Mouse (Mus musculus): Measurements from ENCODE around the gene Stk39.

DNA sequence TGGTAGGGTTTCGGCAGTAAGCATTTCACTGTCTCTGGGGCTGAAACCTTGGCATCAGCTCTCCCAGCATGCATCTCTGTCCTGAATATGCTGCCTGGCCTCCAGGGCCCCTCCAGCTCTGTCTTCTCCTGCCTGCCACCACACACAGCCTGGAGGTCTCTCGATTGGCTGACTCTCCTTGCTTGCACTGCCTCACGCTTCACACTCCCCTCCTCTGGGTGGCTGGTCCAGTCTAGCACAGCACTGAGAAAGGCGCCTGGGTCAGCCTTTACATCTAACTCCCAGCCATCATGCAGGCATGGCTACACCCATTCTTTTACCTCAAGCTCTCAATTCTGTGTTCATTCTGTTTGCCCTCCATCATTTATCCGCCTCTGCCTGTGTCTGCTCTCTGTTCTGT is 153.6 kb downstream of the Stk39 start:
- TF ChIP-seq CTCF (IDR thresholded peaks at IDR 0.05; ENCODE audit: borderline replicate concordance, insufficient read depth, low read length) (no peak), POLR2A (IDR thresholded peaks at IDR 0.05; ENCODE audit: low read depth, low read length) (no peak)
